Mouse (Mus musculus): ENCODE data around the gene Zfp791.
"Not testable (repeated sequence)": the region's sequence is repeated elsewhere in the genome, so short reads cannot be mapped to it uniquely, and the experiment has no call there.

The Zfp791 gene

GRCm38 (mm10) chr8:85122995-85123394 is at the start of gene Zfp791:
Gene Zfp791, minus strand, starts transcription at chr8:85123095.
- no peak for DNase-seq (ENCODE audit: low spot score in 2 of 2)

GRCm38 (mm10) chr8:85171291-85171690 is 48.4 kb upstream of the Zfp791 start:
- peak; percentile 5 to 23 for DNase-seq (ENCODE audit: low spot score in 2 of 2)

- no peak for DNase-seq (ENCODE audit: low spot score in 2 of 2)
These were observed 28.7 kb upstream of the Zfp791 start, which contains the start of gene Cks1brt for GRCm38 (mm10) chr8:85151624-85152023. Gene Cks1brt, plus strand, starts transcription at chr8:85151924.

- DNase-seq (ENCODE audit: low spot score in 2 of 2): no peak
These were observed 19.6 kb upstream of the Zfp791 start for GRCm38 (mm10) chr8:85142516-85142915.

- DNase-seq (ENCODE audit: low spot score in 2 of 2): not testable (repeated sequence)
These were observed 12.8 kb upstream of the Zfp791 start for GRCm38 (mm10) chr8:85135690-85136089.

- no peak for DNase-seq (ENCODE audit: low spot score in 2 of 2)
These were observed 9.4 kb upstream of the Zfp791 start for GRCm38 (mm10) chr8:85132335-85132734.

- no peak for DNase-seq (ENCODE audit: low spot score in 2 of 2)
These were observed 796 bp upstream of the Zfp791 start for GRCm38 (mm10) chr8:85123691-85124090.

GRCm38 (mm10) chr8:85120251-85120650 is 2.6 kb downstream of the Zfp791 start:
- DNase-seq (ENCODE audit: low spot score in 2 of 2): not testable (repeated sequence)

- DNase-seq (ENCODE audit: low spot score in 2 of 2): peak; percentile 81 to 91
These were observed 3.6 kb downstream of the Zfp791 start for GRCm38 (mm10) chr8:85119052-85119981.

GRCm38 (mm10) chr8:85116984-85117383 is 5.9 kb downstream of the Zfp791 start:
- no peak for DNase-seq (ENCODE audit: low spot score in 2 of 2)

- no peak for DNase-seq (ENCODE audit: low spot score in 2 of 2)
These were observed 7.4 kb downstream of the Zfp791 start for GRCm38 (mm10) chr8:85115501-85115900.

GRCm38 (mm10) chr8:85113241-85113640 is 9.7 kb downstream of the Zfp791 start:
- no peak for DNase-seq (ENCODE audit: low spot score in 2 of 2)

- no peak for DNase-seq (ENCODE audit: low spot score in 2 of 2)
These were observed 22.7 kb downstream of the Zfp791 start for GRCm38 (mm10) chr8:85100076-85100665.

- DNase-seq (ENCODE audit: low spot score in 2 of 2): no peak
These were observed 26.0 kb downstream of the Zfp791 start for GRCm38 (mm10) chr8:85096850-85097249.

- no peak for DNase-seq (ENCODE audit: low spot score in 2 of 2)
These were observed 26.7 kb downstream of the Zfp791 start for GRCm38 (mm10) chr8:85096196-85096595.

- DNase-seq (ENCODE audit: low spot score in 2 of 2): no peak
These were observed 27.3 kb downstream of the Zfp791 start for GRCm38 (mm10) chr8:85095566-85095965.

- no peak for DNase-seq (ENCODE audit: low spot score in 2 of 2)
These were observed 27.8 kb downstream of the Zfp791 start for GRCm38 (mm10) chr8:85095051-85095450.

- no peak for DNase-seq (ENCODE audit: low spot score in 2 of 2)
These were observed 31.3 kb downstream of the Zfp791 start for GRCm38 (mm10) chr8:85091526-85092090.

- DNase-seq (ENCODE audit: low spot score in 2 of 2): no peak
These were observed 32.0 kb downstream of the Zfp791 start for GRCm38 (mm10) chr8:85090856-85091255.

- no peak for DNase-seq (ENCODE audit: low spot score in 2 of 2)
These were observed 34.1 kb downstream of the Zfp791 start for GRCm38 (mm10) chr8:85088771-85089170.

GRCm38 (mm10) chr8:85086238-85086637 is 36.7 kb downstream of the Zfp791 start:
- DNase-seq (ENCODE audit: low spot score in 2 of 2): no peak

GRCm38 (mm10) chr8:85084633-85085032 is 38.3 kb downstream of the Zfp791 start:
- no peak for DNase-seq (ENCODE audit: low spot score in 2 of 2)

Data from urinary bladder, adult 18-20 months (tissue).